Mouse (Mus musculus) cortical plate, adult 2 months (tissue): Measurements from ENCODE around the gene Mef2b.

Experiments
- CTCF ChIP-seq: fragments of 200-500 bp; IDR thresholded peaks from 2 replicates; pipeline ENCODE4 v1.5.1; 2011; ENCODE audit warnings: mild to moderate bottlenecking, control low read depth, low read length; ENCODE audit not compliant: insufficient read depth; ENCODE audit errors: extremely low read depth
- POLR2A ChIP-seq: fragments of 200-500 bp; IDR thresholded peaks from 2 replicates; pipeline ENCODE4 v1.6.1; 2011; ENCODE audit warnings: mild to moderate bottlenecking, low read length, control low read depth; ENCODE audit not compliant: insufficient read depth; ENCODE audit errors: extremely low read depth

- TF ChIP-seq CTCF = no peak
- TF ChIP-seq POLR2A = no peak
These were observed 17.8 kb downstream of the Mef2b start for GRCm38 (mm10) chr8:70157240-70157800.
